Mouse (Mus musculus): ENCODE data around the gene Pcdh15. TPM values are rescaled to one million over a fixed set of nuclear protein-coding genes. Genes with fewer than 3 reads are reported as not detected.

The Pcdh15 gene
- polyA plus RNA-seq, 1 experiment from 2014 or later, result 17.3 TPM

GRCm38 (mm10) chr10:74023091-74023490 lies 923.9 kb downstream of the Pcdh15 start:
- Histone ChIP-seq H3K4me2 (ENCODE audit: low read length) (no peak overlapping the region), H3K27me3 (ENCODE audit: control insufficient read depth, insufficient read depth, low read depth, low read length) (no peaks in the 10 kb centered on the region), H3K4me3 (ENCODE audit: low read depth, low read length) (no peak overlapping the region), H3K27ac (ENCODE audit: low read length) (no peak overlapping the region), H3K4me1 (ENCODE audit: control insufficient read depth, insufficient read depth, low read length) (no peaks in the 10 kb centered on the region), H3K9ac (ENCODE audit: low read depth, low read length) (no peak overlapping the region), H3K9me3 (replicated peaks; ENCODE audit: control insufficient read depth, low read length, poor library complexity, severe bottlenecking) (no peaks in the 10 kb centered on the region), H3K36me3 (ENCODE audit: control insufficient read depth, insufficient read depth, low read length) (no peaks in the 10 kb centered on the region)
- 81% methylated on average over 1 of the region's 1 CpGs for WGBS
- ATAC-seq, result no peak

GRCm38 (mm10) chr10:74053059-74053458 lies 953.9 kb downstream of the Pcdh15 start:
- no peak overlapping the region for H3K27ac ChIP-seq (ENCODE audit: low read length)
- no peaks in the 10 kb centered on the region for H3K9me3 ChIP-seq (replicated peaks; ENCODE audit: control insufficient read depth, low read length, poor library complexity, severe bottlenecking)
- H3K4me1 ChIP-seq (ENCODE audit: control insufficient read depth, insufficient read depth, low read length), result 0 out of 2 replicates have a peak, but pooled peaks cover 2% of the 10 kb centered on the region
- no peak overlapping the region for H3K9ac ChIP-seq (ENCODE audit: low read depth, low read length)
- WGBS, result 50% methylated on average over 9 of the region's 9 CpGs
- no peak overlapping the region for H3K4me3 ChIP-seq (ENCODE audit: low read depth, low read length)
- no peak overlapping the region for H3K4me2 ChIP-seq (ENCODE audit: low read length)
- no peaks in the 10 kb centered on the region for H3K36me3 ChIP-seq (ENCODE audit: control insufficient read depth, insufficient read depth, low read length)
- ATAC-seq, result no peak
- H3K27me3 ChIP-seq (ENCODE audit: control insufficient read depth, insufficient read depth, low read depth, low read length), result no peaks in the 10 kb centered on the region

- no peaks in the 10 kb centered on the region for H3K36me3 ChIP-seq (ENCODE audit: control insufficient read depth, insufficient read depth, low read length)
- 90% methylated on average over 4 of the region's 4 CpGs for WGBS
- H3K9me3 ChIP-seq (replicated peaks; ENCODE audit: control insufficient read depth, low read length, poor library complexity, severe bottlenecking), result no peaks in the 10 kb centered on the region
- no peaks in the 10 kb centered on the region for H3K27me3 ChIP-seq (ENCODE audit: control insufficient read depth, insufficient read depth, low read depth, low read length)
- H3K27ac ChIP-seq (ENCODE audit: low read length), result no peak overlapping the region
- ATAC-seq, result no peak
- no peak overlapping the region for H3K4me2 ChIP-seq (ENCODE audit: low read length)
- no peak overlapping the region for H3K4me3 ChIP-seq (ENCODE audit: low read depth, low read length)
- no peaks in the 10 kb centered on the region for H3K4me1 ChIP-seq (ENCODE audit: control insufficient read depth, insufficient read depth, low read length)
- no peak overlapping the region for H3K9ac ChIP-seq (ENCODE audit: low read depth, low read length)
These were observed 987.5 kb downstream of the Pcdh15 start for GRCm38 (mm10) chr10:74086653-74087052.

GRCm38 (mm10) chr10:74098296-74098695 lies 999.2 kb downstream of the Pcdh15 start:
- no peak for ATAC-seq
- Histone ChIP-seq H3K4me2 (ENCODE audit: low read length) (no peak overlapping the region), H3K9ac (ENCODE audit: low read depth, low read length) (no peak overlapping the region), H3K9me3 (replicated peaks; ENCODE audit: control insufficient read depth, low read length, poor library complexity, severe bottlenecking) (no peaks in the 10 kb centered on the region), H3K4me3 (ENCODE audit: low read depth, low read length) (no peak overlapping the region), H3K27ac (ENCODE audit: low read length) (no peak overlapping the region), H3K36me3 (ENCODE audit: control insufficient read depth, insufficient read depth, low read length) (no peaks in the 10 kb centered on the region), H3K4me1 (ENCODE audit: control insufficient read depth, insufficient read depth, low read length) (no peaks in the 10 kb centered on the region), H3K27me3 (ENCODE audit: control insufficient read depth, insufficient read depth, low read depth, low read length) (no peaks in the 10 kb centered on the region)
- 88% methylated on average over 1 of the region's 1 CpGs for WGBS

- no peak for ATAC-seq
- H3K27me3 ChIP-seq (ENCODE audit: control insufficient read depth, insufficient read depth, low read depth, low read length), result no peaks in the 10 kb centered on the region
- WGBS, result 26% methylated on average over 1 of the region's 1 CpGs
These were observed 1015.0 kb downstream of the Pcdh15 start for GRCm38 (mm10) chr10:74114107-74114506.

GRCm38 (mm10) chr10:74116817-74117216 lies 1017.7 kb downstream of the Pcdh15 start:
- H3K27me3 ChIP-seq (ENCODE audit: control insufficient read depth, insufficient read depth, low read depth, low read length), result no peaks in the 10 kb centered on the region
- H3K4me1 ChIP-seq (ENCODE audit: control insufficient read depth, insufficient read depth, low read length), result no peaks in the 10 kb centered on the region
- WGBS, result 60% methylated on average over 1 of the region's 1 CpGs
- no peak for ATAC-seq
- no peak overlapping the region for H3K9ac ChIP-seq (ENCODE audit: low read depth, low read length)
- no peaks in the 10 kb centered on the region for H3K9me3 ChIP-seq (replicated peaks; ENCODE audit: control insufficient read depth, low read length, poor library complexity, severe bottlenecking)
- H3K4me3 ChIP-seq (ENCODE audit: low read depth, low read length), result no peak overlapping the region
- no peak overlapping the region for H3K4me2 ChIP-seq (ENCODE audit: low read length)
- H3K36me3 ChIP-seq (ENCODE audit: control insufficient read depth, insufficient read depth, low read length), result no peaks in the 10 kb centered on the region
- no peak overlapping the region for H3K27ac ChIP-seq (ENCODE audit: low read length)

More at GRCm38 (mm10) chr10:74114107-74114506, 1015.0 kb downstream of the Pcdh15 start:
- Histone ChIP-seq H3K4me2 (ENCODE audit: low read length) (no peak overlapping the region), H3K4me3 (ENCODE audit: low read depth, low read length) (no peak overlapping the region), H3K27ac (ENCODE audit: low read length) (no peak overlapping the region), H3K4me1 (ENCODE audit: control insufficient read depth, insufficient read depth, low read length) (0 out of 2 replicates have a peak, but pooled peaks cover 2% of the 10 kb centered on the region), H3K9me3 (replicated peaks; ENCODE audit: control insufficient read depth, low read length, poor library complexity, severe bottlenecking) (no peaks in the 10 kb centered on the region), H3K9ac (ENCODE audit: low read depth, low read length) (no peak overlapping the region), H3K36me3 (ENCODE audit: control insufficient read depth, insufficient read depth, low read length) (no peaks in the 10 kb centered on the region)

GRCm38 (mm10) chr10:74123421-74123820 lies 1024.3 kb downstream of the Pcdh15 start:
- ATAC-seq, result no peak
- Histone ChIP-seq H3K27me3 (ENCODE audit: control insufficient read depth, insufficient read depth, low read depth, low read length) (no peaks in the 10 kb centered on the region), H3K9me3 (replicated peaks; ENCODE audit: control insufficient read depth, low read length, poor library complexity, severe bottlenecking) (no peaks in the 10 kb centered on the region), H3K36me3 (ENCODE audit: control insufficient read depth, insufficient read depth, low read length) (no peaks in the 10 kb centered on the region), H3K9ac (ENCODE audit: low read depth, low read length) (no peak overlapping the region), H3K4me1 (ENCODE audit: control insufficient read depth, insufficient read depth, low read length) (no peaks in the 10 kb centered on the region), H3K4me2 (ENCODE audit: low read length) (no peak overlapping the region), H3K4me3 (ENCODE audit: low read depth, low read length) (no peak overlapping the region), H3K27ac (ENCODE audit: low read length) (no peak overlapping the region)
- 88% methylated on average over 4 of the region's 4 CpGs for WGBS

- Histone ChIP-seq H3K4me3 (ENCODE audit: low read depth, low read length) (no peak overlapping the region), H3K36me3 (ENCODE audit: control insufficient read depth, insufficient read depth, low read length) (no peaks in the 10 kb centered on the region), H3K9ac (ENCODE audit: low read depth, low read length) (no peak overlapping the region), H3K27me3 (ENCODE audit: control insufficient read depth, insufficient read depth, low read depth, low read length) (no peaks in the 10 kb centered on the region), H3K4me2 (ENCODE audit: low read length) (no peak overlapping the region), H3K9me3 (replicated peaks; ENCODE audit: control insufficient read depth, low read length, poor library complexity, severe bottlenecking) (no peaks in the 10 kb centered on the region), H3K27ac (ENCODE audit: low read length) (no peak overlapping the region), H3K4me1 (ENCODE audit: control insufficient read depth, insufficient read depth, low read length) (no peaks in the 10 kb centered on the region)
- 84% methylated on average over 3 of the region's 3 CpGs for WGBS
- ATAC-seq, result no peak
These were observed 1030.0 kb downstream of the Pcdh15 start for GRCm38 (mm10) chr10:74129192-74129591.

- H3K9me3 ChIP-seq (replicated peaks; ENCODE audit: control insufficient read depth, low read length, poor library complexity, severe bottlenecking), result no peaks in the 10 kb centered on the region
- H3K4me2 ChIP-seq (ENCODE audit: low read length), result no peak overlapping the region
- no peak overlapping the region for H3K9ac ChIP-seq (ENCODE audit: low read depth, low read length)
- no peaks in the 10 kb centered on the region for H3K27me3 ChIP-seq (ENCODE audit: control insufficient read depth, insufficient read depth, low read depth, low read length)
- no peak overlapping the region for H3K27ac ChIP-seq (ENCODE audit: low read length)
- no peaks in the 10 kb centered on the region for H3K36me3 ChIP-seq (ENCODE audit: control insufficient read depth, insufficient read depth, low read length)
- ATAC-seq, result no peak
- no peak overlapping the region for H3K4me3 ChIP-seq (ENCODE audit: low read depth, low read length)
- H3K4me1 ChIP-seq (ENCODE audit: control insufficient read depth, insufficient read depth, low read length), result no peaks in the 10 kb centered on the region
These were observed 1030.5 kb downstream of the Pcdh15 start for GRCm38 (mm10) chr10:74129665-74130064.
